Mouse (Mus musculus): ENCODE results near the gene Cd59a.

GRCm38 (mm10) chr2:104058381-104058780, 37.2 kb upstream of the Cd59a start:
- TF ChIP-seq ZC3H11A (IDR thresholded peaks at IDR 0.05; ENCODE audit: borderline replicate concordance, low read depth, low read length) (no peak), MAFK (IDR thresholded peaks at IDR 0.05; ENCODE audit: insufficient read depth, low read depth, low read length) (no peak), CHD2 (IDR thresholded peaks at IDR 0.05; ENCODE audit: low read depth, low read length) (no peak), HCFC1 (IDR thresholded peaks at IDR 0.05; ENCODE audit: borderline replicate concordance, insufficient read depth, low read length) (no peak), ZNF384 (IDR thresholded peaks at IDR 0.05; ENCODE audit: low read depth, low read length) (no peak)
